Mouse (Mus musculus): Measurements from ENCODE around the gene Pnpla6. TPM values are rescaled to one million over a fixed set of nuclear protein-coding genes. Genes with fewer than 3 reads are reported as not detected.
A peak's percentile ranks its signal among the peaks of the same experiment; 100 is the strongest.
"Not testable (repeated sequence)": the region's sequence is repeated elsewhere in the genome, so short reads cannot be mapped to it uniquely, and the experiment has no call there.

Gene Pnpla6
- polyA plus RNA-seq, 1 experiment from 2014 or later: 24.6 TPM

- Histone ChIP-seq H3K9ac (replicated peaks; ENCODE audit: low read depth, low read length) (no peak overlapping the region), H3K4me1 (ENCODE audit: control insufficient read depth, insufficient read depth, low read length) (no peaks in the 10 kb centered on the region), H3K4me3 (ENCODE audit: low read depth, low read length) (no peak overlapping the region), H3K27me3 (ENCODE audit: control insufficient read depth, insufficient read depth, low read length) (no peaks in the 10 kb centered on the region), H3K36me3 (ENCODE audit: control insufficient read depth, insufficient read depth, low read length) (no peaks in the 10 kb centered on the region), H3K27ac (ENCODE audit: low read length) (no peak overlapping the region), H3K4me2 (replicated peaks; ENCODE audit: low read depth, low read length) (no peak overlapping the region), H3K9me3 (ENCODE audit: control insufficient read depth, low read depth, low read length) (no peaks in the 10 kb centered on the region)
- no peak for ATAC-seq (ENCODE audit: insufficient number of reproducible peaks, insufficient read depth, low FRiP score, low read depth)
- 69% methylated on average over 15 of the region's 15 CpGs for WGBS
Measured at GRCm38 (mm10) chr8:3576211-3576960, 61.2 kb downstream of the Pnpla6 start.

DNA sequence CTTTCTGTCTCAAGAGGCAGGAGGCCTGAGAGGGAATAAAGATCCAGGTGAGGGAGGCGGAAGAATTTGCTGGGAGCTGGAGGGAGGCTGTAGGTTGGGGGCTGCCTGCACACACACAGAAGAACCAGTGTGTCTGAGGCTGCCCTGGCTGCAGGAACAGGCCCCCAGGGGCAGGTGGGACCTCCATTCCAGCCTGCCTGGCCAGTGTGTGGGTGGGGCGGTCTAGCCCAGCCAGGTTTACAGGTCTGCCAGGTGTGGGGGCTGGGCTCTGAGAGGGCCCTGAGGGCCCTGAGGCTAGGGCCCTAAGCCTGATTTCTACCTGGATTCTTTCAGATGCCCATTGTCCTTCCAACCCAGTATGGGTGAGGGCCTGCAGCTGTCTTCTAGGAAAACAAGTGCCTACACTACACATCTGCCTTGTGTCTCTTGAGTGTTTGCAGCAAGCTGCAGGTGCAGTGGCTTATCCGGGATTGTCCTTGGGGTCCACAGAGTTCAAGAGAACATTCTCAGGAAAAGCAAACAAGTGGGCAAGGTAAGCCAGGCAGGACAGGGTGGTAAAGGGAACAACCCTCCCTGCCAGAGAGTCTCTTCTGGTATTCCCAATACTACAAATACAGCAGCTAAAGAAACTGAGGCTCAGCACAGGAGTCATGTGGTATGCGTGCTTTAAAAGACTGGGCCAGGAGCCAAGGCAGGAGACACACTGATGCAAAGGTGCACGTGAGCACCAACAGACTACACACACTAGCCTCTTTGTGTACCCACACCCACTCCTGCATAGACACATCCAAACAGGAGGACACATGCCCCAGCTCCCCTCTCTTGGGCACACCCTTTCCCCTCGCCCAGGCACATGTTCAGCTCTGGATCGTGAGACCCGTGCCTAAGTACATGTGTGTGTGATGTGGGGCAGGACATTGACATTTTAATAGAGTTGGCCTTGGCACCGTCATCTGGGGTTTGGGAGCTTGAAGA lies 64.5 kb downstream of the Pnpla6 start:
- H3K9me3 ChIP-seq (ENCODE audit: control insufficient read depth, low read depth, low read length): no peaks in the 10 kb centered on the region
- H3K36me3 ChIP-seq (ENCODE audit: control insufficient read depth, insufficient read depth, low read length): no peaks in the 10 kb centered on the region
- no peak overlapping the region for H3K9ac ChIP-seq (replicated peaks; ENCODE audit: low read depth, low read length)
- peak; percentile 73 for ATAC-seq (ENCODE audit: insufficient number of reproducible peaks, insufficient read depth, low FRiP score, low read depth)
- no peak overlapping the region for H3K4me3 ChIP-seq (ENCODE audit: low read depth, low read length)
- peak overlapping the region; percentile 52; the same call in 1 of the 2 replicates for H3K27ac ChIP-seq (ENCODE audit: low read length)
- no peaks in the 10 kb centered on the region for H3K27me3 ChIP-seq (ENCODE audit: control insufficient read depth, insufficient read depth, low read length)
- no peak overlapping the region for H3K4me2 ChIP-seq (replicated peaks; ENCODE audit: low read depth, low read length)
- 71% methylated on average over 9 of the region's 9 CpGs for WGBS
- no peaks in the 10 kb centered on the region for H3K4me1 ChIP-seq (ENCODE audit: control insufficient read depth, insufficient read depth, low read length)

GRCm38 (mm10) chr8:3581961-3582360 lies 66.8 kb downstream of the Pnpla6 start:
- not testable (repeated sequence) for H3K9ac ChIP-seq (replicated peaks; ENCODE audit: low read depth, low read length); H3K4me3 ChIP-seq (ENCODE audit: low read depth, low read length); H3K27me3 ChIP-seq (ENCODE audit: control insufficient read depth, insufficient read depth, low read length); H3K4me2 ChIP-seq (replicated peaks; ENCODE audit: low read depth, low read length); H3K27ac ChIP-seq (ENCODE audit: low read length); H3K4me1 ChIP-seq (ENCODE audit: control insufficient read depth, insufficient read depth, low read length); H3K9me3 ChIP-seq (ENCODE audit: control insufficient read depth, low read depth, low read length); H3K36me3 ChIP-seq (ENCODE audit: control insufficient read depth, insufficient read depth, low read length); ATAC-seq (ENCODE audit: insufficient number of reproducible peaks, insufficient read depth, low FRiP score, low read depth)
- WGBS: 84% methylated on average over 1 of the region's 3 CpGs

- Histone ChIP-seq H3K27ac (ENCODE audit: low read length) (no peak overlapping the region), H3K9ac (replicated peaks; ENCODE audit: low read depth, low read length) (no peak overlapping the region), H3K36me3 (ENCODE audit: control insufficient read depth, insufficient read depth, low read length) (no peaks in the 10 kb centered on the region), H3K4me2 (replicated peaks; ENCODE audit: low read depth, low read length) (no peak overlapping the region), H3K9me3 (ENCODE audit: control insufficient read depth, low read depth, low read length) (no peaks in the 10 kb centered on the region), H3K4me3 (ENCODE audit: low read depth, low read length) (no peak overlapping the region), H3K27me3 (ENCODE audit: control insufficient read depth, insufficient read depth, low read length) (peaks cover 5% of the 10 kb centered on the region), H3K4me1 (ENCODE audit: control insufficient read depth, insufficient read depth, low read length) (no peaks in the 10 kb centered on the region)
- ATAC-seq (ENCODE audit: insufficient number of reproducible peaks, insufficient read depth, low FRiP score, low read depth): no peak
- 69% methylated on average over 2 of the region's 2 CpGs for WGBS
Measured at GRCm38 (mm10) chr8:3586452-3586851, 71.3 kb downstream of the Pnpla6 start.

DNA sequence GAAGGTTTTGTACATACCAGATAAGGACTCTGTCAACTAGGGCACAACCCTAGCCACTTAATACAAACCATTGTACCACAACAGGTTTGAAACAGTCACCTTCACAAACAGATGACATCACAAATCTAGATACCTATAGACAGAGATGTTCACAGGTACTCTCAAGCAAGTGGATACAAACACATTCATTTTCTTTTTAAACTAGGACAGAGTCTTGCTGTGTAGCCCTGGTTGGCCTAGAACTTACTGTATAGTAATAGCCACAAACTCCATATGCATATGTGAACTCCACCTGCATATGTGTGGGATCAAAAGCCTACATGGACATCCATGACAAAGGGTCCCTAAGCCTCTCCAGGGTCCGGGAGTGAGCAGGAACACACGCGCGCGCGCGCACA lies 71.8 kb downstream of the Pnpla6 start, which contains the start of gene Camsap3:
Gene Camsap3, plus strand, starts transcription at position 301 of the 398 bp plus-strand sequence.
- Histone ChIP-seq H3K27ac (ENCODE audit: low read length) (peak within 1 kb of the TSS; percentile 80), H3K27me3 (ENCODE audit: control insufficient read depth, insufficient read depth, low read length) (peaks cover 5% of the 10 kb centered on the region), H3K4me3 (ENCODE audit: low read depth, low read length) (peak within 1 kb of the TSS; percentile 75), H3K4me2 (replicated peaks; ENCODE audit: low read depth, low read length) (peak within 1 kb of the TSS; percentile 84), H3K9me3 (ENCODE audit: control insufficient read depth, low read depth, low read length) (no peaks in the 10 kb centered on the region), H3K4me1 (ENCODE audit: control insufficient read depth, insufficient read depth, low read length) (no peaks in the 10 kb centered on the region), H3K36me3 (ENCODE audit: control insufficient read depth, insufficient read depth, low read length) (no peaks in the 10 kb centered on the region), H3K9ac (replicated peaks; ENCODE audit: low read depth, low read length) (peak within 1 kb of the TSS; percentile 65)
- no peak for ATAC-seq (ENCODE audit: insufficient number of reproducible peaks, insufficient read depth, low FRiP score, low read depth)
- WGBS: 2% methylated on average over 6 of the region's 7 CpGs

DNA sequence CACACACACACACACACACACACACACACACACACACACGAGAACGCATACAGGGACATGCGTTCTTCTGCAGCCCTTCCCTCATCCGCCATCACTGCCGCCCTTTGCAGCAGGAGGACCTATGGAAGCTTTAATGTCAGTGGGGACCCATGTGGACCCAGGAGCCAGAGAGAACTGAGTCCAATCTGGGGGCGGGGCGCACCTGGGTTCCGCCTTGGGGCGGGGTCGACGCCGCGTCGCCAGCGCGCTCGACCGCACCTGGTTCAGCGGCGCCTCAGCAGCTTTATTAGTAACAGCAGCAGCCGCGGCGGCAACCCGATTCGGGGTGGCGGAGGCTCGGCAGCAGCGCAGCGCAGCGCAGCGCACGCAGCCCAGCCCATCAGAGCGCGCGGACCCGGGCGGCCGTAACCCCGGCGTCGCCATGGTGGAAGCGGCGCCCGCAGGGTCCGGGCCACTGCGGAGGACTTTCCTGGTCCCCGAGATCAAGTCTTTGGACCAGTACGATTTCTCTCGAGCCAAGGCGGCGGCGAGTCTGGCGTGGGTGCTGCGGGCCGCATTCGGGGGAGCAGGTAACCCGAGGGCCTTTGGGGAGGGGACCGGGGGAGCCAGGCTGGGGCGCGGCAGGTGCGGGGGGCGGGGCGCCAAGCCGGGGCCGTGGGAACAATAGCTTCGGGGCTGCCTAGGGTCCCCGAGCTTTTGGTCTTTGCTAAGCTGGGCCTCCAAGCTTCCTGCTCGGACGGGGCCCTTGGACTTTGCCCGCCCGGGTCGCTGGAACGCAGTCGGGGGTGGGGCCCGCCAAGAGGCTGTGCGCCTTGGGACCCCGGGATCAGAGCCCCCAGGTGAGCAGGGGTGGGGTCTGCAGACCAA lies 72.4 kb downstream of the Pnpla6 start:
- Histone ChIP-seq H3K36me3 (ENCODE audit: control insufficient read depth, insufficient read depth, low read length) (no peaks in the 10 kb centered on the region), H3K27me3 (ENCODE audit: control insufficient read depth, insufficient read depth, low read length) (peaks cover 5% of the 10 kb centered on the region), H3K9ac (replicated peaks; ENCODE audit: low read depth, low read length) (peak overlapping the region; percentile 65), H3K4me2 (replicated peaks; ENCODE audit: low read depth, low read length) (peak overlapping the region; percentile 84), H3K4me3 (ENCODE audit: low read depth, low read length) (peak overlapping the region; percentile 75), H3K9me3 (ENCODE audit: control insufficient read depth, low read depth, low read length) (no peaks in the 10 kb centered on the region), H3K4me1 (ENCODE audit: control insufficient read depth, insufficient read depth, low read length) (no peaks in the 10 kb centered on the region), H3K27ac (ENCODE audit: low read length) (peak overlapping the region; percentile 80)
- WGBS: under 1% methylated on average over 75 of the region's 77 CpGs
- peak; percentile 82 for ATAC-seq (ENCODE audit: insufficient number of reproducible peaks, insufficient read depth, low FRiP score, low read depth)

DNA sequence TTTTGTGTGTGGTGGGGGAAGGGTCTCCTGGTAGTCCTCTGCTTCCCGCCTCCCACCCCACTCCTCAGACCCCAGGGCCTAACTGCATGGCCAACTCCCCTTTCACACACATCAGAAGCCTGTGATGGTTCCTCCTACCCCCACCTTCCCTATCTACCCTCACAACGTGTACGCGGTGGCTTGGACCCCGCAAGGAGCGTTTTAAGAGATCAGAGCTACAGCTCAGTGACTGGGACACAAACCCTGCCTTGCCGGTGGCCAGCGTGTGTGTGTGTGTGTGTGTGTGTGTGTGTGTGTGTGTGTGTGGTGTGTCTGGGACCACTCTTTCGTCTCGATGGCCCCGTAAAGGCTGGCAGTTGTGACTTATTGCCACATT lies 73.1 kb downstream of the Pnpla6 start:
- H3K4me1 ChIP-seq (ENCODE audit: control insufficient read depth, insufficient read depth, low read length): no peaks in the 10 kb centered on the region
- H3K9ac ChIP-seq (replicated peaks; ENCODE audit: low read depth, low read length): peak overlapping the region; percentile 65
- ATAC-seq (ENCODE audit: insufficient number of reproducible peaks, insufficient read depth, low FRiP score, low read depth): peak; percentile 51
- no peaks in the 10 kb centered on the region for H3K36me3 ChIP-seq (ENCODE audit: control insufficient read depth, insufficient read depth, low read length)
- peaks cover 5% of the 10 kb centered on the region for H3K27me3 ChIP-seq (ENCODE audit: control insufficient read depth, insufficient read depth, low read length)
- H3K4me3 ChIP-seq (ENCODE audit: low read depth, low read length): peak overlapping the region; percentile 75
- H3K9me3 ChIP-seq (ENCODE audit: control insufficient read depth, low read depth, low read length): no peaks in the 10 kb centered on the region
- peak overlapping the region; percentile 84 for H3K4me2 ChIP-seq (replicated peaks; ENCODE audit: low read depth, low read length)
- H3K27ac ChIP-seq (ENCODE audit: low read length): peak overlapping the region; percentile 80; the same call in 1 of the 2 replicates
- WGBS: 5% methylated on average over 11 of the region's 11 CpGs

- WGBS: 52% methylated on average over 3 of the region's 3 CpGs
- Histone ChIP-seq H3K27me3 (ENCODE audit: control insufficient read depth, insufficient read depth, low read length) (no peaks in the 10 kb centered on the region), H3K27ac (ENCODE audit: low read length) (no peak overlapping the region), H3K4me3 (ENCODE audit: low read depth, low read length) (no peak overlapping the region), H3K9ac (replicated peaks; ENCODE audit: low read depth, low read length) (no peak overlapping the region), H3K4me1 (ENCODE audit: control insufficient read depth, insufficient read depth, low read length) (no peaks in the 10 kb centered on the region), H3K36me3 (ENCODE audit: control insufficient read depth, insufficient read depth, low read length) (peaks cover under 1% of the 10 kb centered on the region; the same call in 1 of the 2 replicates), H3K4me2 (replicated peaks; ENCODE audit: low read depth, low read length) (no peak overlapping the region), H3K9me3 (ENCODE audit: control insufficient read depth, low read depth, low read length) (no peaks in the 10 kb centered on the region)
- ATAC-seq (ENCODE audit: insufficient number of reproducible peaks, insufficient read depth, low FRiP score, low read depth): no peak
Measured at GRCm38 (mm10) chr8:3593470-3593869, 78.3 kb downstream of the Pnpla6 start.

All from stomach, embryonic 14.5 days (tissue).